Mouse (Mus musculus) adrenal gland, adult 18-20 months (tissue): ENCODE measurements around the gene 1700001C19Rik. TPM values are rescaled to one million over a fixed set of nuclear protein-coding genes. Genes with fewer than 3 reads are reported as not detected.

Source experiments
- DNase-seq, 2 experiments: peaks; one replicate each; pipeline ENCODE4 v3.0.0; 2021 to 2022; ENCODE audit warnings: low spot score in 2 of 2
- total RNA-seq, 2 experiments: library from RNA; stranded (reverse); gene quantifications; 1 replicate in 1 of 2; 2 replicates in 1 of 2; pipeline ENCODE4 v1.2.3; 2021

Gene 1700001C19Rik
- total RNA-seq, 2 experiments from 2014 or later = not detected

DNA sequence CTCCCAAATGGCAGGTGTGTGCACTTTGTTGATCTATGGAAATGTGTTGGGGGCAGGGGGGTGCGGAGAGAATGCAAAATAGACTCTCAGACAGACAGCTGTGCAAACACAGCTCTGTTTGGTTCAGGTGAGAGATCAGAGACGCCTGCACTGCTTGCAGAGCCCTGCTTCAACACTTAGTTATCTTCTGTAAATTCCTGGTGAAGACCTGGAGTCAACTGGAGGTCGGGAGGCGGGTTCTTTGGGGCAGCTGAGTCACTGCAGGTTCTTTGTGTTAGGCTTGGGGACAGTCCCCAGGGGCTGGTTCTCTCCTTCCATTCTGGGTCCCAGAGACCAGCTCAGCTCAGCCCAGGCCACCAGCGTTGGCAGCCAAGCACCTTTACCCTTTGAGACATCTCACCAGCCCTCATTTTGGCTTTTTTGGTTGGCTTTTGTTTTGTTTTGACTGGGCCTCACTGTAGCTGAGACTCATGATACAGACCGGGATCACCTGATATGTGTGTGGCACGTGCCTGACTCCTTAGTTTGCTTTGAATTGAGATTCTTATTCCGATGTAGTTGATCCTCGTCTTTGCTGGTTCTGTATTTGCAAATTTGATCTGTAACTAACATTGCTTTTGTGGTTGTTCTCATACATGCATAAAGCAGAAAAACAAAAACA lies 25.7 kb upstream of the 1700001C19Rik start:
- DNase-seq = no peak

DNA sequence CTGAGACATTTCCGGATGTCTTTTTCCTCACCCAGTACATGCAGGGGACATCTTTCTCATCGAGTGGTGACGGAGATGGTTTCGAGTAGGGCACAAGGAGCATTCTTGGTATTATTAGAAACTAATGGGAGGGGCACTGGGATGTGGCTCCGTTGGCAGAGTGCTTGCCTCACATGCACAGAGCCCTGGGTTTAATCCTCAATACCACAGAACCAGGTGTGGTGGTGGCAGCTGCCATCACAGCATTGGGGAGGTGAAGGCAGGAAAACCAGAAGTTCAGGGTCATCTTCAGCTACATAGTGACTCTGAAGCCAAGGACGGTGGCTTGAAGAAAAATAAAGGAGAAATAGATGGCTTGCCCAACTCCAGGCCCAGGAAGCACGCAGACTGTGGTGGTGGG lies 25.0 kb upstream of the 1700001C19Rik start:
- DNase-seq = no peak

DNA sequence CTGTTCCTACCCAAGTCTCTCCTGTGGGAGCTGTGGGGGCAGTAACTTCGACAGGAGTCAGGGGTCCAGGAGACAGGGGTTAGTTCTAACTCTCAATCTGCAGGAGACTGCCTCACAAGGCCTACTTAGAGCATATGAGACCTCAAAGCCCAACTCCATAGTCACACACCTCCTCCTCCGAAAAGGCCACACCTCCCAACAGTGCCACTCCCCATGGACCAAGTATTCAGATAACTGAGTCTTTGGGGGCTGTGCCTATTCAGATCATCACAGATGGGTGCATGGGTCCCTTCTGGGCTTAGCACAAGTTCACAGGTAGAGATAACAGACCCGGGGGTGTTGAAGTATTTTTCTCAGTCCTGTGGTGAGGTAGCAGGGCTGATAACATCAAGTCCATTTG lies 24.5 kb upstream of the 1700001C19Rik start:
- no peak for DNase-seq

DNA sequence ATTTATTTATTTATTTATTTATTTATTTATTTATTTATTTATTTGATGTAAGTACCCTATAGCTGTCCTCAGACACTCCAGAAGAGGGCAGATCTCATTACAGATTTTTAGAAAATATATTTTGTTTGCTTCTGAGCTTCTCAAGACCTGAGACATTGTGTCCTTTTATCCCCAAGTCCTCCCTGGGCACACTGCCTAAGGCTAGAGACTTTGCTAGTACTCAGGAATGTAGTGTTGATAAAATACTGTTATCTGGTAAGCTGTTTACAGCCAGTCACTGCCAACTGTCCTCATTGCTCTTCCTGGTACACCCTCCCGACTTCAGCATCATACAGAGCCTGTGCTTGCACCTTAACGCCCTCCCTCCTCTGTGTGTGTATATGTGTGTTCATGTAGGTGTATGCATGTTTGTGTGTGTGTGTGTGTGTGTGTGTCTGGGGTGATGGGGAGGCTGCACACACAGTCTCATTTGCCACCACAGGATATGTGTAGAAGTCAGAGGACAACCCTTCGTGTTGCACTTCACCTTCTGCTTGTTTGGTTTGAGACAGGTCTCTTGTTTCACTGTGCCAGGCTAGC lies 22.3 kb upstream of the 1700001C19Rik start:
- no peak for DNase-seq

DNA sequence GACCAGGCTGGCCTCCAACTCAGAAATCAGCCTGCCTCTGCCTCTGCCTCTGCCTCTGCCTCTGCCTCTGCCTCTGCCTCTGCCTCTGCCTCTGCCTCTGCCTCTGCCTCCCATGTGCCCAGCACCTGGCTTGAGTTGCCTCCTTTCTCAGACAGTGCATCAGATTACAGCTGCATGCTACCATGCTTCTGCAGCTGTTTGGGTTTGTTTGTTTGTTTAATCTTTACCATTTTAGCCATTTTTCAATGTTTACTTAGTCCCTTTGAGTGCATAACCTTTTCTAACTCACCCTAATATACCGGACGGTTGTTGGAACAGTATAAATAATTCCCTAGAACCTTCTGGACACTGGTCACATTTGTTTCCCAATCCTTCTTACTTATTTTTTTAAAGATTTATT lies 21.8 kb upstream of the 1700001C19Rik start:
- no peak for DNase-seq

DNA sequence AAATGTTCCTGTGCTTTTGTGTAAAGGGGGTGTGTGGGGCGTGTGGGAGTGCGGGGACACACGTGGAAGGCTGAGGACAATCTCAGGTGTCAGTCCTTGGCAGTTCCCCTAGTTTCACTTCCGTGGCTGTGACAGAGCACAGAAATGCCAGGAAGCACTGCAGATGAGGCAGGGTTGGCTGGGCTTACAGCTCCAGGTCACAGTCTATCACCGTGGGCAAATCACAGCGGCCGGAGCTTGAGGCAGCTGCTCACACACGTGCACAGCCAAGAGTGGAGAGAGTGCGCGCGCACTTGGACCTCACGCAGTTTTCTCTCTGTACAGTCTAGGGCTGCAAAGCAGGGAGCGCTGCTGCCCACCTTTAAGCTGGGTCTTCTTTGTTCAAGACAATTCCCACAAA lies 21.1 kb upstream of the 1700001C19Rik start:
- no peak for DNase-seq

DNA sequence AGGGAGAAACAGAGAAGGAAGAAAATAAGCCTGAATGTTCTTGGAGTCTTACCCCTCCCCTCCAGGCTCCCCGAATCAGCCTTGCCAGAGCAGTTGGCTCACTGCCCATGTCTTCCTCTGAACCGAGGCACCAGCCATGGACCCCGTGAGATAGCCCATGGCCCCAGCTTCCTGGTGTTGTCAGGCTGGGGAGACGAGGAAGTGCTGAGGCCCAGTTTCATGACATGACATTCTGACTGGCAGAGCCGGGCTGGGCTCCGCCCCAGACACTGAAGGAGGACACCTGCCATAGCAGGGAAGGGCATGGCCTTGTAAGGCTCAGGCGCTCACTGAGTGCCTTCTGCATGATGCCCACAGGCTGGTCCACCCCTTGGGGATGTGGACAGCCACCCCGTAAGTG lies 17.5 kb upstream of the 1700001C19Rik start:
- no peak for DNase-seq

DNA sequence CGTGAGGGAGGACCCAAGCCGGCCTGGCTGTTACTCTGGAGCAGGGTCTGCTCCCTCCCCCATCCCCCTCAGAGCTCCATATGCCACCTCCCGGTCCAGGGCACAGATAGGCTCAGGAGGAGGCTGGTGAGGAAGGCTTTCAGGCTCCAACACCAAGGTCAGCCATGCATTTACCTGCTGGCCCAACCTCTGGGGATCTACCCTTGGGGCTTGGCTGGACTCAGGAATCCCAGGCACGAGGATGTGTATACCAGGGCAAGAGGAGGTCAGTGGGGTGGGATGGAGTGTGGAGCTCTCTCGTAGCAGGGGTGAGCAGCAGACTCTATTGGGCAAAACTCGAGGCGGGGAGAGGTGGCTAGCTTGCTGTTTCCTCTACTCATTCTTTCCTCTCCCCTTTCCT lies 15.7 kb upstream of the 1700001C19Rik start:
- no peak for DNase-seq

DNA sequence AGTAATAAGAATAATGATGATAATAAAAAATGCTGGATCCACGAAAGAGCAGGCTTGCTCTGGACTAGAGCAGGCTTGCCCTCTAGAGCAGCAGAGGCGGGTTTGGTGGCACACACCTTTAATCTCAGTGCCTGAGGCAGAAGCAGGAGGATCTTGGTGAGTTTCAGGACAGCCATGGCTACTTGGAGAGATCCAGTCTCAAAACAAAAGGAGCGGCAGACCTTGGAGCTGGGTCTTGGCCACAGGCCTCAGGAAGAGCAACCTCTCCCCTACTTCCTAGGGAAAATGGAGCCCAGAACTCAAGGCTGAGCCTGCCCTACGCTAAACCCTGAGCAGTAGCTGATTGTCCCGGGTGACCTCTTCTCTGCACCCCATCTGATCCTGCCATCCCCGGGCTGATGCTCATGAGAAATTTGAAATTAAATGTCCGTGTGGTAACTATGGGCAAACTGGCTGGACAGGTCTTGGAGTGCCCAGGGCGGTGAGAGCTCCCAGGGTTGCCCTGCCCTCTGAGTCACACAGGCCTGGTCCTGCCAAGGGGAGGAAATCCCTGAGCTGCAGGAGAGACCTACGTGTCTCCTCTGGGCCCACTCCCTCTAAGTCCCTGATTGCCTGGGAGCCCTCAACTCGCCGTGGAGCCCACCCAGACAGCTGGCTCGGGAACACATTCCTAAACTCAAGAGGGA lies 13.8 kb upstream of the 1700001C19Rik start:
- no peak for DNase-seq

DNA sequence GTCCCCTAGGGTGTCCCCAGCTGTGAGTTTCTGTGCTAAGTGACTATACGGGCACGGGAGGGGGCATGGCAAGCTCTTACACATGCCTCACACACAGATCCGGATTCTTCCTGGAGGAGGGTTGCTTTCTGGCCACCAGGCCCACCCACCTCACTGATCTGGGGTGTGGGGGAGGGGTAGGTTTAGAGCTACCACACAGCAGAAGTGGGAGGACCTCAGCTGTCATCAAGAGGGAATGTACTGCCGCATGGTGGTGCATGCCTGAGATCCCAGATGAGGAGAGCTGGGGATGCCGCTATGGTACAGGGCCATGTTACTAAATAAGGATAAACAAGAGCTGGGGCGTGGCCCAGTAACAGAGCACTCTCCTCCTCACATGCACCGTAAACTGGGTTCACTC lies 13.1 kb upstream of the 1700001C19Rik start:
- no peak for DNase-seq

DNA sequence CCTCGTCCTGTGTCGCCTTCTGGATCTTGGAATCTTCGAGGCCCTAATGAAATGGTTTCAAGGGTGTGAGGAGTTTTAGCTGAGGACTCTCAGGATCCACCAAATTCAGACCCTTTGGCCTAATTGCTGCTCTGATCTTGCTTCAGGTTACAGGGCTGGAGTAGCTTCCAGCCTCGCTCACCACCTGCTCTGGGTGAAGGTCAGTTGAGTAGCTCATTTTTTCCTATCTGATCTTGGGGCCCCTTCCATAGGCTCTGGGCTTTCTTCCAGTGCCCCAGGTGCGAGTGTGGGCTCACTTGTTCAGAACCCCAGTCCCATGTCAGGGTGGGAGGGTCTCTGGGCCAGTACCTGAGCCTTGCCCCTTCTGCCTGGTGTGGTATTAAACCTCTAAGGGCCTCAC lies 12.3 kb upstream of the 1700001C19Rik start:
- no peak for DNase-seq

DNA sequence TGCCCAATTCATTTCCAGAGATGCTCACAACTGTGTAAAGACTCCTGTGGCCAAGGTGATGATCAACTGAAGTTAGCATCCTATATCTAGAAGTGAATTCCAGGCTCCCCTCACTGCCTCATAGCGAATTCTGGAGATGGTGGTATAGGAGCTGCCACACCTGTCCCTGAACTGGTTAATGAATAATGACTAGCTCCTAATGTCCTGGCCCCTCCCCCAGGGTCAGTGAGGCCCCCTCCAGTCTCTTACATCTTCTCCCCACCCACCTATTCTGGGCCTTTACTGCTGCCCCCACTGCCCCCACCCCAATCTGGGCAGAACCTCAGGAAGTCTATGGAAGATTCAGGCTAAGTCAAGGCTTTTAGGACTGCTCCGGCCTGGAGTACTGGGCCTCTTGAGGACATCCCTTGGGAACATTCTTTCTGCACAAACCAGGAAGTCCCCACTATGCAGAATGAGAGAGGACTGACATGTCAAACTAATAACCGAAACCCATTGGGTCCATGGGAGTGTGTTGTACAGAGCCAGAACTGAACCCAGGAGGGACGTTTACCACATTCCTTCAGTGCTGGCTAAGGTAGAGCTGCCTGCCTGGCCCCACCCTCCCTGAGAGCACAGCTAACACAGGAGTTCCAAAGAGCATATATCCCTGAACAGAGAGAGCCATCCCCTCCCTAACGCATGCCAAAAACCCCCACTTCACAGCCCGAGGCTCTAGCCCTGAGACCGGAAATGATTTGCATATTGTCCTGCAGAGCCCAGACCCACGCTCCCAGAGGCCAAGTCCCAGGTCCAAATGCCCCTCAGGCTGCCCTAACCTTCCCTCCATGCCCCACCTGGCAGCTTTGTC lies 11.6 kb upstream of the 1700001C19Rik start:
- no peak for DNase-seq

DNA sequence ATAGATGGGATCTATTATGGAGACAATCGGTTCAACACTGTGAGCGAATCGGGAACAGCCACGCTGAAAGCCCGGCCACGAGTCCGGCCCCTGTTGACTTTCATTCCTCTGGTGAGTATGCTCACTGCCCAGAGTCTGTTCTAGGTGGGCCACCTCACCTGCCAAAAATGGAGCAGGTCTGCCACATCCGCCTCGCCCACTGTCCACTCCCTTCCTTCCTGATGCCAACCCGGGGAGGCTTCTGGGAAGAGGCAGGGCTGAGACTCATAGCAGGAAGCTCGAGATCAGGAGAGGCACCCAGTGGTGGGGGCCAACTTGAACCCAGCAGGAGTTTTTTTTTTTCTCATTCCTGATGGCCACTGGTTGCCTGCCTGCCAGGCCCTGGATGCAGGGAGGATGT lies 9.4 kb upstream of the 1700001C19Rik start:
- no peak for DNase-seq

DNA sequence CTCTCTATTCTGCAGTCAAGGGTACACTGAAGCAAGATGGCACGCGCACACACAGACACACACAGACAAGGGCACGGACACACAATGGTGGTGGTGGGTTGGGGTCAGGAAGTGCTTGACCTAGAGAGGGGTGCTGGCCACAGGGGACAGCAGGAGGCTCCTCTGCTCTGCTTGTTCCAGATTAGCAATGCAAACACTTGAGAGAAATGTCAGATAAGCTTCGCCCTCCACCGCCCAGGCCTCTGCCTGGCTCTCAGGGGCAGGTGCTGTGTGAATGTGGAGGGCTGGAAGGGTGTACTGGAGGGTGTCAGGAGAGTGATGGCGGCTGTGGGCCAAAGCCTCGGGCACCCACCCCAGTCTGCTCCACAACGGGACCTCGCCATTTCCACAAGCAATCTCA lies 8.8 kb upstream of the 1700001C19Rik start:
- no peak for DNase-seq

DNA sequence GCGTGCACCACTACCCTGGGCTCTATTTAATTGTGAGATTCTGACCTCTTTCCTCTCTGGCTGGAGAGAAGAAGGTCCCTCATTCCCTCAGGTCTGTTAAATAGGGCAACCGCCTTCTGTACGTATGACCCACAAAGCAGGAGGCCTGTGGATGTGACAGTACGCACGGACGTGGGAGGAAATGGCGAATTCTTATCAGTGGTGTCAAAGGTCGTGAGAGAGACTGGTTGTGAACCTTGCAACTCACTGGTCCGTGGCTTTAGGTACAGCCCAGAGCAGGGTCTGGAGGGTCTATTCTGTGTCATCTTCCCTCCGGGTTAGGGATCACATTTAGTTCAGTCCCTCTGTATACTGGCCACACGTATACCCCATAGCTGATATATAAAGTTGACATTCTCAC lies 8.3 kb upstream of the 1700001C19Rik start:
- no peak for DNase-seq

DNA sequence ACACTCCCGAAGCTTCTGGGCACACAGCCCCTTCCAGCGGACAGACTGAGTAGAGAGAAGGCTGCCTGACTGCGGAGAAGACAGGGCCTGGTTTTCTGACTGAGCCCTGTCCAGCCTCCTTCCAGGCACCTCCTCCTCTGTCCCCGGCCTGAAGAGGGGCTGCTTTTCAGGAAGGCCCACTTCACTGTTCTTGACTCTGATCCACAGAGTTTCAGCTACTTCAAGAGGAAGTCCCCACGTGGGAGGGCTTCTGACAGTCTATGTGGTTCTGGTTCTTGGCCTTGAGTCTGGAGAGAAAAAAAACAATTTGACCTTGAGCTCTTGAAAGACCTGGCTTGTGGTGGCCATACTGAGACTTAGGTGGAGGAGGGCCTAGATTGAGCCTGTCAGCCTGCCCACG lies 6.9 kb upstream of the 1700001C19Rik start:
- DNase-seq = no peak

DNA sequence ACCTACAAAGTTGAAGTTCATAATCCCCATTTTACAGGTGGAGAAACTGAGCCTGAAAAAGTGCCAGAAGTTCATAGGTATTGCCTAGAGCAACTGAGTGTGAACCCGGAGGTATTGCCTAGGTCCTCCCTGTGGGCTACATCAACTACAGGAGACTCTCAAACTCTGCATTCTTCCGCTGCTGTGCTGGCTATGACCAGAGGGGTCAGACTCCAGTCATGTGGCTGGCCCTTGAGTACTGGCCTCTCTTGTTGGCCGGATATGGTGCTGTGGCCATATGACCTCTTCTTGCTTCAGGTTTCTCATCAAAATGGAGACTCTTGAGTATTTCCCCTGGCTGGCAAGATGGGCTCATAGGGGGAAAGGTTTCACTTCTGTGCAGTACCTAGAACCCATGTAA lies 5.1 kb upstream of the 1700001C19Rik start:
- no peak for DNase-seq

DNA sequence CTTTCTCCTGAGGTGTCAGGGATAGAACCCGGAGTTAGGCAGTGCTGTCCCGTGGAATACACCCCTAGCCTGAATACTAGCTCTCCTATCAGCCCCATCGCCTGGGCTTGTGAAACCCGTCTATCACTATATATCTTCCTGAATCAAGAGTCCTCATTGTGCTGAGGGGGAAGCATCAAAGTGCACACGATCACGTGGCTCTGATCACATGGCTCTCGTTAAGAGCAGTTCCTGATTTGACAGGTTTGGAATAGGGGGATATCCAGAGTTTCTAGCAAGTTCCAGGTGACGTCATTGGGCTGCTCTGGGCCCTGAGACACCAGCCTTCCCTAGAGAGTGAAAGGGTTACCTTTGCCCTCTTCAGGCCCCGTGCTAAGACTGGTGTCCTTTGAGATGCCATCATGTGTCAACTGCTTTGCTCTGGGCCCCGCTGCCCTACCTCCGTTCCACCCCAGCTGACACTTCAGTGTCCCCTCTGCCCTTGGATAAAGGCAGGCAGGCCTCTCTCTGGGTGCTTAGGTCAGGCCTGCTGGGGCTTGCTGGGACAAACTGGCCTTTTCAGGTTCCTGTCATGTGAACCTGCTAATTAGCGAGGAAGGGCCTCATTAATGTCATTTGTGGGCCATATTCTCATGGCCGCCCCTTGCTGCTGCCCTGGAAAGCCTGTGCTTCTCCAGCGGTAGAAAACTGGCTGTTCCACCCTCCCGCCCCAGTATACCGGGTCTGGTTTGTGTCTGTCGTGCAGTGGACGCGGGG lies 4.3 kb upstream of the 1700001C19Rik start:
- no peak for DNase-seq

DNA sequence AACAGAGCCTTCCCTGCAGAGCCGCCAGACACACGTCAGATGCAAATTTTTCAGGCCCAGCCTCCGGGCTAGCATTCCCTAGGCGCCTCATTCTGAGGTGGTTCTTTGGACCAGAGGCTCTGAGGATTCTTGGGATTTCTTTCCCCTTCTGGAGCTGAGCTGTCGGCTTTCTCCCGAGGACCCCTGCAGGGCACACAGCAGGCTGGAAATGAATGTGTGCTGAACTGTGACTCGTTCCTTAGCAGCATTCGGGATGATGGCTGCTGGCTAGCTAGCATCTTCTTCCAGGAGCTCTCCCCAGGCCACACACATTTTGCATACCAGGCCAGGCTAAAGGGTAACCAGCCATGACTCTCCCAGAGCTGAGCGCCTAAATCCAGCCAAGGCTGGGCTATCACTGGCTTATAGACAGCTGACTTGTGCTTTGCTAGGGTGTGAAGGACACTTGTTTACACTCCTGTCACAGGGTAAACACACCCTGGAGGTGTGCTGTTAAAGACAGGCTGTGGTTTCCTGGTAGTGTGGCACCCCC lies 3.2 kb upstream of the 1700001C19Rik start:
- no peak for DNase-seq

DNA sequence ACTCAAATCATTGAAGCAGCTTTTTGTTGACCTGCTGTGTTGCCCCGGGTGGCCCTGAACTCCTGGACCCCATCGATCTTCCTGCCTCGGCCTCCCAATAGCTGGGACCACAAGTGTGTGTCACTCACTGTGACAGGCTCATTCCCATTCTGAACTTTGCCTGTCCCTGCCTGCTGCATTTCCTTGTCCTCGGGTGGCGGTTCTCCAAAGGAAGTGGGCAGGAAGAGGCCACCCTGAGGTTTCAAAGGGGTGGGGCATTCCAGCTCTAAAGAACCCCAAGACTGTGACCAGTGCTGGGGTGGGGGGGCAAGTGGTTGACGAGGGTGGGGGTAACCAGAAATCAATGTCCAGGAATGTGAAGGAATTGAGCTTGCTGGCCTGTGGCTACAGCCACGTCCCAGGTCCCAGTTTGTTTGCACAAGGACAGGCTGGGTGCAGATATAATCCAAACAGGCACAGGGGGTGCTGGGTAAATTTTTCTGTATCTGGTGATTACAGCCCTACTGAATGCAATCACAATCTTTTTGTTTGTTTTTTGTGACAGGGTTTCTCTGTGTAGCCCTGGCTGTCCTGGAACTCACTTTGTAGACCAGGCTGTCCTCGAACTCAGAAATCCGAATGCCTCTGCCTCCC lies 2.3 kb upstream of the 1700001C19Rik start:
- DNase-seq = no peak
